Mouse (Mus musculus): ENCODE measurements around the gene Lrrc4c.

Gene Lrrc4c

GRCm38 (mm10) chr2:97610566-97610965 is 1292.6 kb downstream of the Lrrc4c start:
- no peak for DNase-seq (ENCODE audit: low spot score)

DNA sequence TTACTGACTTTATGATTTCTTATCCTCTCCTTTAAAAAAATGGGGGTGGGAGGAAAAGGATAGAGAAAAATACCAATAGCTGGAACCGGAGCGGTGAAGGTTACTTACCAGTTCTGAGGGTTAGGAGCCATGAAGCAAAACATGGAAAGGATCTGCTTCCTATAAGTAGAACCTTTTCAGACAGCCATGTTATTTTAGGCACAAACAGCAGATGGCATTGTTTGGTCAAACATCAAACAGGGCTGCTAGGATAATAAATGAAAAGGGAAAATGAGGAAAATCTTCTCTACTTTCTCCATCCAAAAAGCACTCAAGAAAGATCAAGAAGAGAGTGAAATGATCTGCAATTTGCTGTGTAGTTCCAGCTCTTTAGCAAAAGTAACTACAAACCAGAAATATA is 1296.8 kb downstream of the Lrrc4c start:
- DNase-seq (ENCODE audit: low spot score): peak; percentile 66

DNA sequence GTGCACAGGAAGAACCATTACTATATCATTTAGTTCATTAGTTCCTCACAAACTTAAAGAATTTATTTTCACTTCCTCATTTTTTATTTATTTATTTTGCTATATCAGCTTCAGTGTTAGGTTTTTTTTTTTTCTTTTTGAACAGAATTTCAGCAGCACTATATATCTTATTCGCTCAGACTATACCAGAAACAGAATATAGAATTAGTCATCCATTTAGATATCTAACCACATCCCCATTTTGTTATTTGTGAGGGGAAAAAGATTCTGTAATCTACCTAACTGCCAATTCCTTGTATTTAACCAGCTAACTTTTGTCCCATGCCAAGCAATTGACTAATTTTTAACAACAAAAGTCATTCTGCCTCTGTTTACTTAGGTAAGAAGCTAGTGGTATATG is 1300.6 kb downstream of the Lrrc4c start:
- no peak for DNase-seq (ENCODE audit: low spot score)

DNA sequence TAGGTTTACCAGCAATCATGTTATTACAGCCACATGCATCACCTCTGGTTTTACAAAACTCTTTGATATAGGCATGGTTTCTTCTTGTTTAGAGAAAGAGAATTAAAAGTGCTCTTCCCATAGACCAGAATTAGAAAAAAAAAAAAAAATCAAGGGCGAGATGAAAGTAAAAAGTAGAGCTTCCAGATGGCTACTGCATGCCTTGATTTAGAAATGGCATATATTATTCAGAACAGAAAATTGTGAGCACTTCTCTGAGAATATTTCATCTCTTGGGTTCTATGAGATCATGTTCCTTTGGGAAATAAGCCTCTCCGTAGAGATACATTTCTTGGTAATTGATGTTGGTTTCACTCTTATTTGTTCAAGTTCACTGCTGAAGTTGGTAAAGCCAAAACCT is 1322.0 kb downstream of the Lrrc4c start:
- DNase-seq (ENCODE audit: low spot score): no peak

DNA sequence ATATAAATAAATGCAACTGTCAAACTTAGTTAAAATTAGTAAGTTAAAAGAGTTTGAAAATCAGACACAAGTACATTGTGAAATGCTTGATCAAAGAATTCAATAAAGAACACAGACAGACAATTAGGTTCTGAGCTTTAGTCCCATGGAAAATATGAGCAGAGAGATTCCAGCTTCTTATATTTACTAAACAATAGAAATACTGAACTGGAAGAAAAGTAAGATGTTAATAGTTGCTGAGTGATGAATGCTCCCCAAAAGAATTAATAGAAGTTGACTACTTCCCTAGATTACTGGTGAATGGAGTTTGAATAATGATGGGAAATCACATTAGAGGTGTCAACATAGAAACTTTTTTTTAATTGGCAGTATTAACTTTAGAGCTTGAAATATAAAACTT is 1323.7 kb downstream of the Lrrc4c start:
- no peak for DNase-seq (ENCODE audit: low spot score)

- no peak for DNase-seq (ENCODE audit: low spot score)
Measured at GRCm38 (mm10) chr2:97652711-97653110, 1334.7 kb downstream of the Lrrc4c start.

Data from adipocyte (in vitro differentiated cells).